Mouse (Mus musculus) heart, adult 2 months (tissue): ENCODE data around the gene Slc30a3. TPM values are rescaled to one million over a fixed set of nuclear protein-coding genes. Genes with fewer than 3 reads are reported as not detected.
A peak's percentile ranks its signal among the peaks of the same experiment; 100 is the strongest.
"Not testable (repeated sequence)": the region's sequence is repeated elsewhere in the genome, so short reads cannot be mapped to it uniquely, and the experiment has no call there.

Experiments
- DNase-seq, 2 experiments: peaks; one replicate each; pipeline ENCODE4 v3.0.0; 2021
- H3K27ac ChIP-seq: fragments of 200-600 bp; 2 replicates; pipeline ENCODE4 v1.8.1; 2022
- H3K27me3 ChIP-seq: fragments of 200-500 bp; 2 replicates; pipeline ENCODE4 v1.6.1; 2012; ENCODE audit warnings: mild to moderate bottlenecking, low read length, inconsistent platforms, mixed read lengths; ENCODE audit not compliant: control insufficient read depth, insufficient read depth
- H3K36me3 ChIP-seq: fragments of 200-500 bp; 2 replicates; pipeline ENCODE4 v1.6.1; 2012; ENCODE audit warnings: low read length, inconsistent platforms; ENCODE audit not compliant: control insufficient read depth, insufficient read depth
- H3K4me1 ChIP-seq: fragments of 200-500 bp; 2 replicates; pipeline ENCODE4 v1.6.1; 2011; ENCODE audit warnings: low read length; ENCODE audit not compliant: control insufficient read depth, insufficient read depth
- H3K4me3 ChIP-seq: fragments of 200-600 bp; 2 replicates; pipeline ENCODE4 v1.8.1; 2022
- H3K79me2 ChIP-seq: fragments of 200-500 bp; replicated peaks from 2 replicates; pipeline ENCODE4 v1.6.1; 2012; ENCODE audit warnings: mild to moderate bottlenecking, inconsistent platforms, low read length, moderate library complexity, mixed read lengths; ENCODE audit not compliant: control insufficient read depth, insufficient read depth
- H3K9ac ChIP-seq: fragments of 200-500 bp; 2 replicates; pipeline ENCODE4 v1.6.1; 2012; ENCODE audit warnings: low read depth, mild to moderate bottlenecking, control low read depth, inconsistent platforms, low read length, mixed read lengths
- CTCF ChIP-seq: fragments of 200-600 bp; IDR thresholded peaks from 2 replicates; pipeline ENCODE4 v1.8.1; 2022; ENCODE audit warnings: antibody characterized with exemption, mild to moderate bottlenecking, moderate library complexity
- EP300 ChIP-seq: fragments of 200-500 bp; IDR thresholded peaks from 2 replicates; pipeline ENCODE4 v1.6.1; 2011; ENCODE audit warnings: low read depth, low read length, control low read depth; ENCODE audit not compliant: insufficient read depth
- POLR2A ChIP-seq: fragments of 200-500 bp; IDR thresholded peaks from 2 replicates; pipeline ENCODE4 v1.6.1; 2011; ENCODE audit warnings: mild to moderate bottlenecking, low read depth, low read length, control low read depth; ENCODE audit not compliant: insufficient read depth
- WGBS: fragments of 180-500 bp; shearing (Covaris S2); methylation state at CpG from one replicate; pipeline ENCODE4 v1.1.7; 2018; 5-methylcytosine and 5-hydroxymethylcytosine counted together
- intact Hi-C: fragments of 180-260 bp; cut with DNase I; formaldehyde crosslinking; loops from one replicate; pipeline ENCODE4 v1.15.1; 2025
- polyA plus RNA-seq: library from polyadenylated mRNA; depleted of rRNA; stranded (reverse); fragments of >200 nt; gene quantifications from 2 replicates; pipeline ENCODE4 v1.2.3, GENCODE M21; 2012
- total RNA-seq, 2 experiments: library from RNA; stranded (reverse); gene quantifications; 2 replicates each; pipeline ENCODE4 v1.2.3; 2021

The Slc30a3 gene
- total and polyA plus RNA-seq, 3 experiments: 0.29 to 0.47 TPM; not detected in 1

DNA sequence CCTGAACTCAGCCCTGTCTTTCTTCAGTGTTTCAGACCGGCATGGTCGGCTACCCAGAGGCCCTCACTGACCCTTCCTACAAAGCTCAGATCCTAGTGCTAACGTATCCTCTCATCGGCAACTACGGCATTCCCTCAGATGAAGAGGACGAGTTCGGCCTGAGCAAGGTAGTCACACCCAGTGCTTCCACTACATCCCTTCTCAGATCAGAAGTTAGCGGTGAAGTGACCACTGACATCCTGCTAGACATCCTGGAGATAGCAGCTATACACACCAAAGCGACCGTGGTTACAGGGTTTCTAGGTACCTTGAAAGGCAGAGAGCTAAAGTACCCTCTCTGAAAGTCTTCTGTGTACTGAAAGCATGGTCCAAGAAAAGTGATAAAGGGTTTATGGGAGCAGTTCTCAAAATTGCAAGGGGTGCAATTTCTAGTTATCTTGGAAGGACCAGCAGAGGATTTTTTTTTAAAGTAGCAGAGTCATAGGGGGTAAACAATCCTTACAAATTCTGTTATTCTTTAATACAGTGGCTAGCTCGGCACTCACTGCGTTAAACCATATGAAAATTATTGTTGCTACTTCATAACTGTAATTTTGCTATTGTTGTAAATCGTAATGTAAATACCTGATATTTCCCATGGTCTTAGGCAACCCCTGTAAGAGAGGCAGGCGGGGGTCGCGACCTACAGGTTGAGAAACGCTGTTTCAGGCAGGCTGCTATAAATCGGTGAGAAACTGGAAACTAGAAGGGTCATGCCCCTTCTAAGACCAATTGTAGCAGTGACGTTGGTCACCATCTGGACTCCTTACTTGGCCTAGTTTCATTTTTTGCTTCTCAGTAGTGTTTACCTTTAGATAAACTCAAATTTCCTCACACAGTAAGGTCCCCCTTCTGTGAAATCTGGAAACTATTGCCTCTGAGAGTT, 52.6 kb downstream of the Slc30a3 start:
- DNase-seq: no peak
- Histone ChIP-seq H3K9ac (peak overlapping the region; percentile 59), H3K27ac (peak overlapping the region; percentile 38; the same call in 1 of the 2 replicates), H3K27me3 (no peaks in the 10 kb centered on the region), H3K4me1 (peaks cover 5% of the 10 kb centered on the region), H3K4me3 (peak overlapping the region; percentile 70), H3K36me3 (no peaks in the 10 kb centered on the region), H3K79me2 (no peaks in the 10 kb centered on the region)
- TF ChIP-seq POLR2A: no peak
- TF ChIP-seq EP300: no peak
- TF ChIP-seq CTCF: no peak
- 34% methylated on average over 19 of the region's 19 CpGs for WGBS
- intact Hi-C loops: loop anchor here (10.0 kb wide), 1 partner anchor 239 kb away; the partner anchor contains the start of genes Fndc4, Gckr and Ift172

DNA sequence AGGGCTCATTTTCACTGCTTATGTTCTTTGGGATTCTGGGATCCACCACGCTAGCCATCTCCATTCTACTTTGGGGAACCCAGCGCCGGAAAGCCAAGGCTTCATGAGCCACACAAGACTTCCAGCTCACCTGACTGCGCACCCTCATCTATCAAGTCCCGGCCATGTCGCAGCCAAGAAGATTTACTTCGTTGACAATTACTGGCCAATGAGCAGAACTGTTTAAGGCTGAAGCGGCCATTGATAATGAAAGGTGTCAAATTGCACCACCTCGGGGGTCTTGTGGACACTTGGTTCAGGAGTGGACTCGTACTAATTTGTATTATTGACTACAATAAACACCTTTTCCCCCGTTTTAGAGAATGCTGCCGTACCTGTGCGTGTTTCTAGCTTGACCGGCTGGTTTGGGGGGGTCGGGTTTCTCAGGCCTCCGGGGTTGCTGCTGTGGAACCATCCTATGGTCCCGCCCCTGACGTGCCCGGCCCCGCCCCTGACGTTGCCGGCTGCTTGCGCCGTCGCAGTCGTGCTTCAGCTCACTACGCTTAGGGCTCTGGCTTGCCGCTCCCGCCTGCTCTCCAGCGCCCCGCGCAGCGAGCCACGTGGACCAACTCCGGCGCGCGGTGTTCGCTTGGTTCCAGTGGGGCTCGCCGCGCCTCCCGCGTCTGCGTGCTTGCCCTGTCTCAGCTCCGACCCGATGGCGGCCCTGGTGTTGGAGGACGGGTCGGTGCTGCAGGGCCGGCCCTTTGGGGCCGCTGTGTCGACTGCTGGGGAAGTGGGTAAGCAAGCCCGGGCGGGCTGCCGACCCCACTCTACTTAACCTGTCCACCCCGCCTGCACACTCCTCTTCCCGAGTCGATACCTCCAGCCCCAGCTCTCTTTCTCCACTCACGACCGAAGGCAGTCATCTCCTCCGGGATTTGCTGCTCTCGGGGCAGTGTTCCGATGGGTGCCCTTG, 53.5 kb downstream of the Slc30a3 start, which contains the start of gene Cad:
TSS of gene Cad (plus strand) at position 520 of the 955 bp plus-strand sequence.
- Histone ChIP-seq H3K27me3 (no peaks in the 10 kb centered on the region), H3K79me2 (no peaks in the 10 kb centered on the region), H3K4me1 (peaks cover 5% of the 10 kb centered on the region), H3K9ac (peak within 1 kb of the TSS; percentile 59), H3K36me3 (no peaks in the 10 kb centered on the region), H3K27ac (peak within 1 kb of the TSS; percentile 38), H3K4me3 (peak within 1 kb of the TSS; percentile 70)
- 2% methylated on average over 64 of the region's 64 CpGs for WGBS
- DNase-seq: peak; percentile 96 to 98
- intact Hi-C loops: loop anchor here (5.0 to 10.0 kb wide), 3 partner anchors 53 to 240 kb away; partner anchors contain the start of genes Dnajc5g, Fndc4, Gckr and Gm29609
- peak; percentile 42 for TF ChIP-seq CTCF
- peak; percentile 70 for TF ChIP-seq POLR2A
- no peak for TF ChIP-seq EP300

DNA sequence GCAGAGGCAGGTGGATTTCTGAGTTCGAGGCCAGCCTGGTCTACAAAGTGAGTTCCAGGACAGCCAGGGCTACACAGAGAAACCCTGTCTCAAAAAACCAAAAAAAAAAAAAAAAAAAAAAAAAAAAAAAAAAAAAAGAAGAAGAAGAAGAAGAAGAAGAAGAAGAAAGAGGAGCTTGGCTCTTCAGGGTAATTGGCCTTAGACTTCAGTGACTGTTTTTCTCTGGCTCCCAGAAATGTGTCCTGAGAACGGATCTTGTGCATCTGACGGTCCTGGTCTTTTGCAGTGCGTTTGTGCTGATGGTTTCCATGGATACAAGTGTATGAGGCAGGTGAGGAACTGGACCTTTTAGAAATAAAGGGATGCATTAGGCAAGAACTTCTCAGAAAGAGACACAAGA, 54.3 kb downstream of the Slc30a3 start:
- WGBS: 91% methylated on average over 4 of the region's 4 CpGs
- H3K79me2 ChIP-seq, DNase-seq, H3K27ac ChIP-seq, H3K9ac ChIP-seq, H3K4me1 ChIP-seq, H3K27me3 ChIP-seq, H3K36me3 ChIP-seq, H3K4me3 ChIP-seq: not testable (repeated sequence)
- intact Hi-C loops: loop anchor here (5.0 to 10.0 kb wide), 3 partner anchors 54 to 241 kb away; partner anchors contain the start of genes Dnajc5g, Fndc4, Gckr and Gm29609

DNA sequence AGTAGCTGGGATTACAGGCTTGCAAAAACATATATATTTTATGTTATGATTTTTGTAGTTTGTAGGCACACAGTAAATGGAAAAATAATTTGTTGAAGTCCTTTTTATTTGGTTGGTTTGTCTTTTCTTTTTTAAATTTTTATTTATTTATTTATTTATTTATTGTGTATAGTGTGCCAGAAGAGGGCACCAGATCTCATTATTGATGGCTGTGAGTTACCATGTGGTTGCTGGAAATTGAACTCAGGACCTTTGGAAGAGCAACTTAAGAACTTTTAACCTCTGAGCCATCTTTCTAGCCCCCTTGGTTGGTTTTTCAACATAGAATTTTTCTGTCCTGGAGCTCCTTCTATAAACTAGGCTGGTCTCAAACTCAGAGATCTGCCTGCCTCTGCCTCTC, 57.6 kb downstream of the Slc30a3 start:
- no peaks in the 10 kb centered on the region for H3K27me3 ChIP-seq
- H3K79me2 ChIP-seq: no peaks in the 10 kb centered on the region
- DNase-seq: no peak
- TF ChIP-seq CTCF: peak; percentile 45
- TF ChIP-seq EP300: no peak
- no peak overlapping the region for H3K27ac ChIP-seq
- no peak overlapping the region for H3K4me3 ChIP-seq
- peaks cover 5% of the 10 kb centered on the region for H3K4me1 ChIP-seq
- no peaks in the 10 kb centered on the region for H3K36me3 ChIP-seq
- H3K9ac ChIP-seq: no peak overlapping the region
- intact Hi-C loops: loop anchor here (5.0 to 10.0 kb wide), 3 partner anchors 57 to 244 kb away; partner anchors contain the start of genes Dnajc5g, Fndc4, Gckr and Gm29609

DNA sequence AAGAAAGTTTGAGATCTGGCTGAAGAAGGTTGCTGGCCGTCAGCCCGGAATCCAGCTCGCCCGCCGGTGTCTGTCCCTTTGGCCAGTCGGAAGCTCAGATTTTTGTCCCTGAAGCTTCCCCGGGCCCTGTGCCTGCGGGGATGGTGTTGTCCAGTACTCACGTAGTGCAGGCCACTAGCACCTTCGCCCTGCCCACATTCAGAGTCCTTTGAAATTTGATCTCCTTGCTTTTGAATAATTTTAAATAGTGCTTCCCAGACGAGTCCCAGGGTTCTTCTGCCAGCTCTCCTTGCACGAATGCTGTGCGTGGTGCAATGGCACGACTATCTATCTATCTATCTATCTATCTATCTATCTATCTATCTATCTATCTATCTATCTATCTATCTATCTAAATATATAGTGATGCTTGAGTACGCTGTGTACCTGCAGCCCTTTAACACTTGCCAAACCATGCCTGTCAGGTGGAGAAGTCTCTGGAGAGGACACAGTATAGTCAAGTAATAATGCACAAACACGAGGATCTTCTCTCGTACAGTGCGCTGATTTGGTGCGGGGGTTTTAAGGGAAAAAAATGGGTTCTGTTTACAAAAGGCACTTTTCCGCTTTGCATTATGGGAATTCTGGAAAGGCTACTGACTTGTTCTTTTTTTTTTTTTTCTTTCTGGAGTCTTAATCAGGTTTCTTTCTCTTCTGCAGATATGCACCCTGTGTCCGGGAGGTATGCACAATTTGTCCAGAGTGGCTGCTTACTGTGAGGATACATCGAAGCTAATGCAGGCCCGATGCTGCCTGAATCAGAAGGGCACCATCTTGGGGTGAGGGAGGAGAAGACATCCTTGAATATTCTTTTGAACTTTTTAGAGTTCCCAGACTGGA, 59.0 kb downstream of the Slc30a3 start, which contains the start of gene Slc5a6:
TSS of gene Slc5a6 (minus strand) at position 162 of the 879 bp plus-strand sequence.
- peak within 1 kb of the TSS; percentile 92 for H3K9ac ChIP-seq
- no peaks in the 10 kb centered on the region for H3K36me3 ChIP-seq
- under 1% methylated on average over 23 of the region's 23 CpGs for WGBS
- peaks cover 1% of the 10 kb centered on the region for H3K4me1 ChIP-seq
- H3K79me2 ChIP-seq: no peaks in the 10 kb centered on the region
- 0 out of 2 replicates have a peak, but pooled peaks have one; percentile 45 for TF ChIP-seq EP300
- 0 out of 2 replicates have a peak, but pooled peaks have one; percentile 19 for TF ChIP-seq POLR2A
- TF ChIP-seq CTCF: peak; percentile 78
- peak within 1 kb of the TSS; percentile 94 for H3K27ac ChIP-seq
- H3K4me3 ChIP-seq: peak within 1 kb of the TSS; percentile 93
- peak; percentile 44 to 47 for DNase-seq
- intact Hi-C loops: loop anchor here (2.0 to 5.0 kb wide), 2 partner anchors 88 to 127 kb away; partner anchors contain the start of genes Khk and Preb
- no peaks in the 10 kb centered on the region for H3K27me3 ChIP-seq
